ENCODE assay signal across 22 mouse cellular contexts in the genomic region with DNA sequence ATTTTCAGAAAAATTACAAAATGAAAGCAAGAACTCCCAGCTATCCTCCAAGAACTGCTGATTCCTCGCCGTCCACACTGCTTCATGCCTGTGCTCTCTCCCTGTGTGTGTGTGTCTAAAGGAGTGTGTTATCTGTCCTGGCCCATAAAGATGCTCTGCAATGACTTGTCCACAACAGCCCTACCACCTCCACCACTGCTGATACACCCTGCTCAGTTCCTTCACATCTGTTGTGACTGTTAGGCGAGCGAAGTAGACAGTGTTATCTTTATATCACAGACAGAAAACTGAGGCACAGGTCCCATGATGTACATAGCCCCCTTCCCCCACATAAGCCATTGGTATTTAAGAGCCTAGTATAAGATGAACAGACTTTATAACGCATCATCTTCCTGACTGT.
DNase-seq lines count a peak whose midpoint lies in the region; ATAC-seq lines count a peak whose summit lies in the region.
"Had no signal": no experiment of that assay in that cellular context is flagged by ENCODE, and none has a peak within 500 bp of the region (broad histone marks: within the 10 kb centered on the region; RNA-seq: fewer than 3 reads in every experiment).

No protein-coding gene starts in this region.

- H3K9me3 ChIP-seq in liver, embryonic 12.5 days (replicated peaks), result no peaks in the 10 kb centered on the region
- H3K9me3 ChIP-seq in megakaryocyte, embryonic 14.5 days, result no peaks in the 10 kb centered on the region
- H3K9me3 ChIP-seq: embryonic facial prominence, embryonic 12.5 days; forebrain, embryonic 13.5 days; hindbrain, embryonic 10.5 days; limb, embryonic 12.5 days; midbrain, embryonic 13.5 days had no signal

- ATAC-seq in CD4-positive, CD25-positive, alpha-beta regulatory T cell, adult 4 months, result no peak
- ATAC-seq in liver, embryonic 12.5 days, result peak; percentile 95
- ATAC-seq in activated CD4-positive, CD25-positive, alpha-beta regulatory T cell, adult 4 months, result no peak
- ATAC-seq: forebrain, embryonic 13.5 days; hindbrain, postnatal 0 days; midbrain, embryonic 13.5 days had no signal

- H3K27me3 ChIP-seq in liver, embryonic 12.5 days (replicated peaks), result no peaks in the 10 kb centered on the region
- H3K27me3 ChIP-seq in megakaryocyte, embryonic 14.5 days (replicated peaks), result no peaks in the 10 kb centered on the region
- H3K27me3 ChIP-seq: forebrain, embryonic 13.5 days; midbrain, embryonic 13.5 days had no signal

- H3K4me3 ChIP-seq in liver, embryonic 12.5 days, result no peak overlapping the region
- H3K4me3 ChIP-seq in megakaryocyte, embryonic 14.5 days (replicated peaks), result peak overlapping the region; percentile 46
- H3K4me3 ChIP-seq: embryonic facial prominence, embryonic 12.5 days; erythroblast, embryonic 14.5 days; forebrain, embryonic 13.5 days; hindbrain, embryonic 10.5 days; limb, embryonic 12.5 days; midbrain, embryonic 13.5 days had no signal

- H3K4me1 ChIP-seq in liver, embryonic 12.5 days, result peaks cover 74% of the 10 kb centered on the region
- H3K4me1 ChIP-seq in megakaryocyte, embryonic 14.5 days, result peaks cover 68% of the 10 kb centered on the region

- peak overlapping the region; percentile 37; the same call in 1 of the 2 replicates for H3K9ac ChIP-seq in liver, embryonic 12.5 days
- H3K9ac ChIP-seq: embryonic facial prominence, embryonic 12.5 days; forebrain, embryonic 13.5 days; limb, embryonic 12.5 days; lung, embryonic 14.5 days; midbrain, embryonic 13.5 days had no signal

- H3K27ac ChIP-seq in liver, embryonic 12.5 days, result peak overlapping the region; percentile 77
- H3K27ac ChIP-seq: embryonic facial prominence, embryonic 12.5 days; forebrain, embryonic 13.5 days; hindbrain, embryonic 10.5 days; hindbrain, postnatal 0 days; limb, embryonic 12.5 days; midbrain, embryonic 13.5 days had no signal

- peak; percentile 36 for DNase-seq in CD4-positive, CD25-positive, alpha-beta regulatory T cell, adult 2 months (ENCODE audit: low read depth, low spot score)
- peak; percentile 18 for DNase-seq in MEL-GATA-1-ER (ENCODE audit: extremely low read depth, low read depth)
- no peak for DNase-seq in kidney, adult 9 months
- no peak for DNase-seq in testis, postnatal 14 days (ENCODE audit: low spot score)
- DNase-seq: cerebellum, adult 9-10 months; gastrocnemius, postnatal 25 days; kidney, adult 18-20 months; kidney, postnatal 10 days; lung, embryonic 14.5 days; lung, postnatal 36 days; right cerebral cortex, postnatal 14 days had no signal

- H3K36me3 ChIP-seq in liver, embryonic 12.5 days, result no peaks in the 10 kb centered on the region
- H3K36me3 ChIP-seq in megakaryocyte, embryonic 14.5 days (replicated peaks; ENCODE audit: low read length), result peaks cover 62% of the 10 kb centered on the region
- H3K36me3 ChIP-seq: embryonic facial prominence, embryonic 12.5 days; hindbrain, embryonic 10.5 days; limb, embryonic 12.5 days; midbrain, embryonic 13.5 days had no signal

- 27% methylated on average over 5 of the region's 5 CpGs for WGBS in liver, embryonic 12.5 days (ENCODE audit: insufficient replicate concordance)

- H3K4me2 ChIP-seq in liver, embryonic 12.5 days, result peak overlapping the region; percentile 50
- H3K4me2 ChIP-seq: embryonic facial prominence, embryonic 12.5 days; forebrain, embryonic 13.5 days; limb, embryonic 12.5 days; lung, embryonic 14.5 days had no signal

Comparison
In these comparisons a context has a peak if more than half of its experiments do, and no peak if none do; other contexts are left out.
1. DNase-seq: peak in CD4-positive, CD25-positive, alpha-beta regulatory T cell, adult 2 months (single experiment) and MEL-GATA-1-ER (single experiment); none in kidney, adult 9 months (single experiment) and testis, postnatal 14 days (single experiment).